Mouse (Mus musculus) cortical plate, adult 2 months (tissue): ENCODE data around the gene Srp9.

Experiments
- CTCF ChIP-seq: fragments of 200-500 bp; IDR thresholded peaks from 2 replicates; pipeline ENCODE4 v1.5.1; 2011; ENCODE audit warnings: mild to moderate bottlenecking, control low read depth, low read length; ENCODE audit not compliant: insufficient read depth; ENCODE audit errors: extremely low read depth
- POLR2A ChIP-seq: fragments of 200-500 bp; IDR thresholded peaks from 2 replicates; pipeline ENCODE4 v1.6.1; 2011; ENCODE audit warnings: mild to moderate bottlenecking, low read length, control low read depth; ENCODE audit not compliant: insufficient read depth; ENCODE audit errors: extremely low read depth

DNA sequence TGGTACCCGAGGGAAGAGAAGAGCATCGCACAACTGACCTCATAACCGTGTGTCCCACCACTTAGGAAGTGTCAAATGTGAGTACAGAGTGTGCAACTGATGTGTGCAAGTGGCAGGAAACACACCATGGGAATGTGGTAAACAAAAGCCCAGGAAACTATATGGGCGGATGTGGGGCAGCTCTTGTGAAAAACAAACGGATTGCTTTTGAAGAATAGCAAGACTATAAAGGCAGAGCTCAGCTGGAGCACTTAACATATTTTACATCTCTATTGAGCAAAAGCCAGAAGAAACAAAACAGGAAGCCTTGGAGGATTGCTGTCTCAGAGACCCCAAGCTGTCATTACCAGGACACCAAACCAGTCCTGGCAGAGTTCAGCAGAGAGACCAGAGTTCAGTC is 38.4 kb downstream of the Srp9 start:
- no peak for TF ChIP-seq CTCF
- TF ChIP-seq POLR2A = no peak
